Comparison of ENCODE assay signal across 19 mouse cellular contexts in the genomic region with DNA sequence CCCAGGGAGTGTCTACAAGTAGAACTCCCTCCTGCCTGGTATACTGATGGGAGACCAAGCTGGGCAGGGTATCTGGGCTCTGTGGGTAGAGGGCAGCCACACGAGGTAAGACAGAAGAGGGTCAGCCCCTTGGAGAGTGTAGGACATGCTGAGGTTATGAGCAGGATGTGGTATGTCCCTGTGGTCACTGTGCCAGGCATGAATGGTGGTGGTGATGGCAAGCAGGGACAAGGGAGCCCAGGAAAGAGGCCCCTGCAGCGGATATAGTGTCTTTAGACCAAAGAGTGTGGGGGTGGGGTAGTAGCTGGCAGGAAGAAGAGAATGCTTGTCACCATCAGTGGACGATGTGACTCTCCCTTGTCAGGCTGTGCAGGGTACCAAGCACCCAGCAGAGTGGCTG. TPM values are rescaled to one million over a fixed set of nuclear protein-coding genes. Genes with fewer than 3 reads are reported as not detected.
"Had no signal": no experiment of that assay in that cellular context is flagged by ENCODE, and none has a peak within 500 bp of the region (broad histone marks: within the 10 kb centered on the region; RNA-seq: fewer than 3 reads in every experiment).

No protein-coding gene starts in this region.

- H3K27me3 ChIP-seq: limb, embryonic 13.5 days; neural tube, embryonic 12.5 days; neural tube, embryonic 15.5 days had no signal

- H3K4me1 ChIP-seq: liver, embryonic 12.5 days; liver, embryonic 15.5 days; neural tube, embryonic 12.5 days; neural tube, embryonic 15.5 days had no signal

- H3K27ac ChIP-seq: limb, embryonic 10.5 days; limb, embryonic 13.5 days; liver, embryonic 12.5 days; liver, embryonic 15.5 days; macrophage; neural tube, embryonic 12.5 days; neural tube, embryonic 15.5 days had no signal

- H3K4me3 ChIP-seq: limb, embryonic 10.5 days; limb, embryonic 13.5 days; liver, embryonic 12.5 days; liver, embryonic 15.5 days; neural tube, embryonic 12.5 days; neural tube, embryonic 15.5 days had no signal

- H3K36me3 ChIP-seq: limb, embryonic 10.5 days; limb, embryonic 13.5 days; liver, embryonic 12.5 days; liver, embryonic 15.5 days; neural tube, embryonic 12.5 days; neural tube, embryonic 15.5 days had no signal

- ATAC-seq: intestine, embryonic 16.5 days; liver, embryonic 12.5 days had no signal

- DNase-seq: kidney, adult 18-20 months; kidney, adult 9 months; kidney, postnatal 14 days; kidney, postnatal 4 days; liver; lung, adult 18-20 months; midbrain, embryonic 14.5 days; thymus, postnatal 4 days had no signal

RNA-seq across cellular contexts. Expression of a gene that starts 16.3 kb away (rescaled TPM):
- polyA plus RNA-seq: intestine, embryonic 16.5 days; limb, embryonic 10.5 days; limb, embryonic 13.5 days; liver, embryonic 12.5 days; liver, embryonic 15.5 days; macrophage; midbrain, embryonic 14.5 days; neural tube, embryonic 15.5 days; small intestine, adult 2 months; spleen, adult 2 months; stomach, embryonic 16.5 days had no signal
